Mouse (Mus musculus) splenic B cell, adult 2 months (primary cell): ENCODE results near the gene Hist4h4.
"Not testable (repeated sequence)": the region's sequence is repeated elsewhere in the genome, so short reads cannot be mapped to it uniquely, and the experiment has no call there.

Experiments used
- DNase-seq: peaks from one replicate; pipeline ENCODE4 v3.0.0-alpha.2; 2011; ENCODE audit warnings: low read depth, low spot score
- H3K27me3 ChIP-seq: 2 replicates; pipeline ENCODE4 v1.6.1; 2012; ENCODE audit warnings: mild to moderate bottlenecking, low read length, moderate library complexity, mixed read lengths; ENCODE audit not compliant: control insufficient read depth, poor library complexity, insufficient read depth, severe bottlenecking
- H3K36me3 ChIP-seq: 2 replicates; pipeline ENCODE4 v1.6.1; 2012; ENCODE audit warnings: mild to moderate bottlenecking, low read length, moderate library complexity, mixed read lengths; ENCODE audit not compliant: control insufficient read depth, poor library complexity, insufficient read depth, severe bottlenecking

Hist4h4 gene

DNA sequence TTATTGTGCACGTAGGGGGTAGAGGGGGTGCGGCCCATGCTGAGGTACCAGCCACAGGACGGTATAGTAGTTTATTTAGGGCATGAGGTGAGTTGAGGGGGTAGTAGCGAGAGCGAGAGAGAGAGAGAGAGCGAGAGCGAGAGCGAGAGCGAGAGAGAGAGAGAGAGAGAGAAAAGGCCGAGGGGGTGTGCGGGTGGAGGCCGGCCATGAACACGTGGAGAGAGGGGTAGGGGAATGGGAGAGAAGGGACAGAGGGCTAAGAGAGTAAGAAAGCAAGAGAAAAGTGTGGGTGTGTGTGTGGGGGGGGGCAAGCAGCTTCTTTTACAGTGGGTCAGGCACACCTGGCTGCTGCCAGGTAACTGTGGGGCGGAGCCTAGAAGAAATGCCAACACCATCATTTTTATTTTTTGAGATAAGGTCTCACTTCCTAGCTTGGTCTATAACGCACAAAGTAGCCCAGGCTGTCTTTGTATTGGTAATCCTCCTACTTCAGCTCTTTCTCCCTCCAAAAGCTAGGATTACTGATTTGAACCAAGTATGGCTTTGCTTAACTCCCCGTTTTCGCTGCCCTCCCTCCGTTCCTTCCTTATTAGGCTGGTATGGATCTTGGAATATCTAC lies 3.3 kb upstream of the Hist4h4 start:
- DNase-seq: no peak
- no peaks in the 10 kb centered on the region for H3K36me3 ChIP-seq
- H3K27me3 ChIP-seq: no peaks in the 10 kb centered on the region

DNA sequence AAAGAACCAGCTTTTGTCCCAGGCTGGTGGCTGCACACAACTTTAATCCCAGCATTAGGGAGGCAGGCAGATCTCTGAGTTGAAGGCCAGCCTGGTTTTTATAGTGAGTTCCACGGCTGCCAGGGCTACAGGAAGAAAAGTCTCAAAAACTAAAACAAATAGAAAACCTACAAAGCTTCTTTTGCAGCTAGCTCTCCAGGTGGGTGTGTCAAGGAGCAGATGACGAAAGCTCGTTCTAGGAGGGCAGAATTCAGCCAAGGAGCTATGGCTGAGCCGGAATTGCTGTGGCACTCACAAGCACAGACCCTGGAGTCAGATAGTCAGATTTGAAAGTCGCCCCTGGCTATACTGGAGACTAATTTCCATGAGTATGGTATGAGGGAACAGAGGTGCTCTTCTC lies 2.6 kb upstream of the Hist4h4 start:
- Histone ChIP-seq H3K36me3 (no peaks in the 10 kb centered on the region), H3K27me3 (no peaks in the 10 kb centered on the region)
- DNase-seq: no peak

DNA sequence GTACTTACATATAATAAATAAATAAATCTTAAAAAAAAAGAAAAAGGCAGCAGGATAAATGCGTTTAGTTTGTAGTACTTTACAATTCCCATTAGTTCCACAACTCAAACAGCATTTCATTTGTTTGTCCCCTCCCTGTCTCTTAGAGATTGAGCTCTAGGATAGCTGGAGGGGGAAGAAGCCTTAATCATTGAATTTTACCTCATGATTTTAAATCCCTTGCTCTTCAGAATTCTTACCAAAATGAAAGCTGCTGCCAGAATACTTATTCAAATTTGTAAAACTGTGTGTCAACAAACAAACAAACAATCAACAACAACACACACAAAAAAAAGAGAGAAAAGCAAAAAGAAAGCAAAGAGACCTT lies 1.2 kb upstream of the Hist4h4 start:
- no peak for DNase-seq
- H3K36me3 ChIP-seq: no peaks in the 10 kb centered on the region
- no peaks in the 10 kb centered on the region for H3K27me3 ChIP-seq

DNA sequence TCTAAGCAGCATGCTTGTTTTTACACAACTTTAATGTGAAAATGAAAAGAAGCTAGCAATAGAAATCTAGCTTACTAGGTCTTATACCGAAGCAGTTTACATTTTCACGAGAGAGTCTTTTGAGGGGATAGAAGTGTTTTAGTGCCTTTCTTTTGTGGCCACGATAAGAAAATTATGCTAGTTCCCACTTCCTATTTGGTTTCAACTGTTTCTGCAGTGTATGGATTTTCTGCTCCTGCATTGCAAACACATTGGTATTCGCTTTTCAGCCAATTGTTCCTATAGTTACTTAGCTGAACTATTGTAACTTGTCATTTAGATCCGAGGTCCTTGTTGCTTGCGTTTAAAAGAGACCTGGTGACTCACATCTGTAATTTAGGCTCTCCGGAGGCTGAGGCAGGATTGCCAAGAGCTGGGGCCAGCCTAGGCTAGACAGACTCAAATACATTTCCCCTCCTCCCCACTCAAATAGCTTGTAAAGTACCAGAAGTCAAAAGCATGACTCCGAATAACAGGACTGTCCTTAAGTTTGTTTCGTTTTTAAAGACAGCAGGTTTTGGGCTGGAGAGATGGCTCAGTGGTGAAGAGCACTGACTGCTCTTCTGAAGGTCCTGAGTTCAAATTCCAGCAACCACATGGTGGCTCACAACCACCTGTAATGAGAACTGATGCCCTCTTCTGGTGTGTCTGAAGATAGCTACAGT lies 642 bp upstream of the Hist4h4 start:
- peak; percentile 38 for DNase-seq
- no peaks in the 10 kb centered on the region for H3K27me3 ChIP-seq
- no peaks in the 10 kb centered on the region for H3K36me3 ChIP-seq

DNA sequence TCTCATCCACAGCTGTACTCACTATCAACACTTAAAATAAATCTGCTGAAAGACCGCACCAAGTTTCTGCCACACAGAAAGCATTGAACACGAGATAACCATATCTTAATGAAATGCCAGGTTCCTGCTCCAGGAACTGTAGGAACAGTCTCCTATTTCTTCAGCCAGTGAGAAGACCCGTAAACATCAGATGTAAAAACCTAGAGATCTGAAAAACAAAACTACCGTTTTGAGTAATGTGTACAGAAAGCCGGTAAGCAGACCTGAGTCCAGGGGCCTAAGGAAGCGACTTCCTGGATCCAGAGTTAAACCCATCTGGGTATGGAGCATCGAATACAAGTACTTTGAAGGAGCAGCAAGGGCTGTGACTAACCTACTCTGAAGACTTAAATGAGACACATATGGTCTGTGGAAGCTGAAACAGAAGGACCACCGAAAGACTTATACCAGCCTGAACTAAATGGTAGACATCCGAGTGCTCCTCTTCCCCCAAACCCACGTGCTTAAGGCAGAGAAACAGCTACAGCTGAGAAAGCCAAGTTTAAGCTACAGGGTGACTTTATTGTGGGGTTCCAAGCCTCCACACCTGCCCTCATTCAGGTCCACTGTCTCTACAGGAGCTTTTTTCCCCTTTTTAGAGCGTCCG lies 999 bp downstream of the Hist4h4 start:
- Histone ChIP-seq H3K36me3 (no peaks in the 10 kb centered on the region), H3K27me3 (no peaks in the 10 kb centered on the region)
- no peak for DNase-seq

DNA sequence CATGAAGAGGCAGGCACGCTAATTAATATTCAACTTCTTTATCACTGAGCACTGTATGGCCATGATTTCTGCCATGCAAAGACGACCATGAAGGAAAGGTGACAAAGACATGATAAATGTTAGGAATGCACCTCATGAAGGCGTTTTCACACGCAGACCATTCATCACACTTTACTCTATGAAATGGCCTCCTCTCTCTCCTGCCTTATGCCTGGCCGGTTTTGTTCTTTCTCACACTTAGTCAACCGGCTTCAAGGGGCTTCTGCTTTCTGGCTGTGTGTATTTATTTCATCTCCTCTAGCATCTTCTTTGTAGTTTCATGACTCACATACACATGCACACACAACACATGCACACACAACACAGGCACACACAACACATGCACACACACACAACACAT lies 2.9 kb downstream of the Hist4h4 start:
- Histone ChIP-seq H3K36me3 (no peaks in the 10 kb centered on the region), H3K27me3 (no peaks in the 10 kb centered on the region)
- DNase-seq: no peak

DNA sequence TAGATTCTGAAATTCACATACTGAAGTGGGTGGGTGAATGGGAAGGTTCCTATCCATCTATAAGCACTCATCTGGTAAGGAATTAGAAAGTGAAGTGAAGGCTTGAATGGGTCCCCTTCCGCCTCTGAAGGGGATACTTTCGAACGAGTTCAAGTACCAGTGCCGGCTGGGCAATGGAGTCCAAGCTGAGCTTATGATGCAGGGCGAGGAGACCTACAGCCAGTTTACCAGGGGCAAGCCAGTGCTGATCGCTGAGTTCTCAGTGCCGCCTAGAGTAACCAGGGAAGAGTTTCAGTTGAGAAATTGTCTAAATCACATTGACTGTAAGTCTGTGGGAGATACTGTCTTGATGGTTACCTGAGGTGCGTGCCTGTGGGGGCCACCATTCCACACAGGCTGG lies 3.5 kb downstream of the Hist4h4 start:
- Histone ChIP-seq H3K27me3 (no peaks in the 10 kb centered on the region), H3K36me3 (no peaks in the 10 kb centered on the region)
- no peak for DNase-seq

DNA sequence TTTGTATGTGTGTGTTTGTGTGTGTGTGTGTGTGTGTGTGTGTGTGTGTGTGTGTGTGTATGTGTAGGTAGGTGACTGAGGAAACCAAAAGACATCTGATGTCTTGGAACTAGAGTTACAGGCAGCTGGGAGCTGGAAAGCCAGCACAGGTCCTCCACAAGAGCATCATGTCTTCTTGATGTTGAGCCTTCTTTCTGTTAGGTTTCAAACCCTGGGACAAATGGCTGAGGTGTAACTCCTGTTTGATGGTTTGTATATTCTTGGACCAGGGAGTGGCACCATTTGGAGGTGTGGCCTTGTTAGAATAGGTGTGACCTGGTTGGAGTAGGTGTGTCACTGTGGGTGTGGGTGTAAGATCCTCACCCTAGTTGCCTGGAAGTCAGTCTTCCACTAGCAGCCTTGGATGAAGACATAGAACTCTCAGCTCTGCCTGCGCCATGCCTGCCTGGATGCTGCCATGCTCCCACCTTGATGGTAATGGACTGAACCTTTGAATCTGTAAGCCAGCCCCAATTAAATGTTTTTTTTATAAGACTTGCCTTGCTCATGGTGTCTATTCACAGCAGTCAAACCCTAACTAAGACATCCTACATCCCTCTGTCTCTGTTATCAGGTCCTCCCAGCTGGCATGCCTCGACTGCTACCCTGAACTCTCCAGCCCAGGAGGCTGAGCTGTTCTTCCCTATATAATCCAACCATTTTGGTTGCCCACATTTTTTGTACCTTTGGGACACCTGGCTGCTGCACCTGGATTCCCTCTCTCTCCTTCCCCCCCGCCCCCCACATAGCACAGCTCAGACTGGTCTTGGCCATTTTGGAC lies 6.1 kb downstream of the Hist4h4 start:
- not testable (repeated sequence) for H3K36me3 ChIP-seq, H3K27me3 ChIP-seq, DNase-seq

DNA sequence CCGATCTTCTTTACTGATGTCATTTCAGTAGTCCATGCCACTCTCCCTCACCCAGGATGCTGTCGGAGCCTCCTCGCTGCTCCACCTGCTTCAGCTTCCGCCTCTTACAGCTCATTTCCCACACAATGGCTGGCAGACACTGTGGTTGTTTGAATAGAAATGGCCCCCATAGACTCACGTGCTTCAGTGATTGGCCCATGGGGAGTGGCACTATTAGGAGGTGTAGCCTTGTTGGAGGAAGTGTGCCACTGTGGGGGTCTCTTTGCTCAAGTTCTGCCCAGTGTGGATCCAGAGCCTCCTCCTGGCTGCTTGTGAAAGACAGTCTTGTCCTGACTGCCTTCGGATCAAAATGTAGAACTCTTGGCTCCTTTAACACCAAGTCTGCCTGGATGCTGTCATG lies 8.4 kb downstream of the Hist4h4 start:
- Histone ChIP-seq H3K27me3 (0 out of 2 replicates have a peak, but pooled peaks cover 3% of the 10 kb centered on the region), H3K36me3 (no peaks in the 10 kb centered on the region)
- no peak for DNase-seq

DNA sequence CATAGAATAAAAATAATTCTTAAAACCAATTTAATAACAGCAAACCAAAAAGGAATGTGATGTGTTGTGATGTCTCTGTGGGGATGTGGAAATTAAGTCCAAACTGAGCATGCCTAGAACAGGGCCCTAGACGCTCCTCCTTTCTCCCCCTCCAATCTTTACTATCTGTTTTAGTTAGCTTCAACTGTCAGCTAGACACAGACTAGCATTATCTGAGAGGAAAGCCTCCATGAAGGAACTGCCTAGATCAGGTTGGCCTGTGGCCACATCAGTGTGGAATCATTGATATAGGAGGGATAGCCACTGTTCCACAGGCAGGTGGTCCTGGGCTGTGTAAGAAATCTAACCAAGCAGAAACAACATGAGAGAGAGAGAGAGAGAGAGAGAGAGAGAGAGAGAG lies 9.1 kb downstream of the Hist4h4 start:
- Histone ChIP-seq H3K36me3 (no peaks in the 10 kb centered on the region), H3K27me3 (0 out of 2 replicates have a peak, but pooled peaks cover 3% of the 10 kb centered on the region)
- no peak for DNase-seq

DNA sequence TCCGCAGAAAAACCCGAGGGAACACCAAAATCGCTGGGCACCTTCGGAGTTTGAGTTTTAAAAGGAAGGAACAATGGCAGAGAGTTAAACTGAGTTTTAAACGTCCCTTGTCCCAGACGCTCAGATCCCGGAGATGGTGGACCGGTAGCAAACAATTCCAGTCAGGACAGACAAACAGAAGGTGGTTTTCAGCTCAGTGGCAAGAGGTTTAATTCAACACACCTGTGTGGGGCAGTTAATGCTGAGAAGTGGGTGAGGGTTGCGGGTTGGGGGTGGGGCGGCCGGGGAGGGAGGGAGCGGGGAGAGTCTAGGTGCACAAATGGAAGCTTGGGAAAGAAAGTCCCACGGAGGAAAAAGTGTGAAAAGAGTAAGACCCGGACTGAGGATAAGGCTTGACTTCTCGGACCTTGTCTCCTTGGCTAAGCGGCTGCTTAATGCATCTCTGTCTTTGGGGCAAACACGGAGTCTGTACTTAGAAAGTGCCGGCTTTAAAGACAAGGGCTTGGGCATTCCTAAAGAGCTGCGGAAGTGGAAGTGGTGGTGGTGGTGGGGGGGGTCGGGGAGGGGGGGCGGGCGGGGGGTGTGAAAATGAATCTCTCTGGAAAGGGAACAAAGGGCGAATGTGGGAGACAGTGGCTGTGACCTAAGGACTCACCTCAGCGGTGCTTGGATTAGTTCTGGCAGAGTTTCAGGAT lies 10.2 kb downstream of the Hist4h4 start:
- Histone ChIP-seq H3K36me3 (no peaks in the 10 kb centered on the region), H3K27me3 (0 out of 2 replicates have a peak, but pooled peaks cover 3% of the 10 kb centered on the region)
- peak; percentile 24 for DNase-seq

DNA sequence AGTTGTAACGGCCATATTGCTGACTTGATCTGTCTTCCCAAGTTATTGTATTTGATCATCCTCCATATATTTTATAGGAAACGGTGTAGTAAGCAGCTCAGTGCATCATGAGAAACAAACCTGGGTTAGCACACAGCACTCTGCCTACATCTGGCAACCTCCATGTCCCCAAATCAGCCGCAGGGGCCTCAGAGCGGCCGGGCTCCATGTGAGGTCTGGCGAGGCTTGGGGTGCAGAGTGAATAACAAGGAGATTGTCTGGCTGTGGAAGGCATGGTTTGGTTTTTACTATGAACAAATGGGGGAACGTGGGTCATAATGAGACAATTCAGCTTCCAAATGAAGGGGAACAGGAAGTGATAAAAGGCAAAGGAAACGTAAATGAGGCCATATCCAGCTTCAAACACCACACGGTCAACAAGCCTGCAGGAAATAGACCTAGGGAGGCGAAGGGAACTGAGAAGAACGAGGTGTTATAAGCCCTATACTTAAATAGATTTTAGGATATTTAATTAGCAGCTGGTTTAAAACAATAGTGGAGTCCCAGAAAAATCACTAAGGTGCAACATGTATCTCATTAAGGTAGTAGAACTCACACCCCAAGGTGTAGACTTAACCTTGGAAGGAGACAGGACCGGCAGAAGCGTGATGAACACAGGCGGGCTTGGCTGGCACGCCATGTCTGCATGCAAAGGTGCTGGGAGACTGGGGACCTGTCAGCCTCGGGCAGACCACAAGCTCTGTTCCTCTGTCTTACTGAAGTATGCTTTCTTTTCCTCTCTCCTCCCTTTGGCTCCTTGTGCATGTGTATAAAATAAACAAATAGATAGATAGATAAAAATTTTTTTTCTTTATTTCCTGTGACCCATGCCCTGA lies 11.1 kb downstream of the Hist4h4 start:
- DNase-seq: peak; percentile 23
- Histone ChIP-seq H3K36me3 (no peaks in the 10 kb centered on the region), H3K27me3 (0 out of 2 replicates have a peak, but pooled peaks cover 3% of the 10 kb centered on the region)

DNA sequence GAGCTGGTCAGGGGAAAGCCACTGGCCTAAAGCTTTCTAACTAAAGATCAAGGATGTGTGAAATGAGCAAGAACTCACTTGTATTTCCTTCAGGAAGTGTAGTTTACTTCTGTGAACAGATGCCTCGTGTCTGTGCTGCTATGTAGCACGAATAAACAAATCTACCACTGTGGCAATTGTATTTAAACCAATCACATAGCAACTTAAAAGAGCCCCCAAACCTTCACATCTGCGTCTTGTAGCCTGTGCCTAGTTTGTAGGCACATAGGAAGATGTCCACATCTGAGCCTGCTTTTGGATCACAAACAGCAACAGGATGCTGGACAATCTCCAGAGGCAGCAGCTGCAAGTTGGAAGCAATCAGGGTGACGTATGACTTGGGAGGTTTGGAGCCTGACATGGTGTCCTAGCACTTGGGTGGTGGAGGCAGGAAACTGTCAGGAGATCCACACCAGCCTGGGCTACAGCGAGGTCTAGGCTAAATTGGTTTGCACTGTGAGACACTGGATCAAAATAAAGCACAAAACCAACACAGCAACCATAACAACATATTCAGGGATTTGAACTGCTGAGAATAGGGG lies 14.7 kb downstream of the Hist4h4 start:
- Histone ChIP-seq H3K27me3 (0 out of 2 replicates have a peak, but pooled peaks cover 3% of the 10 kb centered on the region), H3K36me3 (no peaks in the 10 kb centered on the region)
- DNase-seq: no peak
